Mouse (Mus musculus) embryonic facial prominence, embryonic 11.5 days (tissue): ENCODE measurements around the gene Ttc36. TPM values are rescaled to one million over a fixed set of nuclear protein-coding genes. Genes with fewer than 3 reads are reported as not detected.

Experiments used
- ATAC-seq: fragments of 200-750 bp; cut with Nextera tagmentation; replicated peaks from 2 replicates; pipeline ENCODE4 v1.8.0; 2017; ENCODE audit warnings: low read depth; ENCODE audit not compliant: insufficient number of reproducible peaks, low FRiP score, low TSS enrichment
- DNase-seq: peaks from one replicate; pipeline ENCODE4 v3.0.0-alpha.2; 2015; ENCODE audit warnings: low spot score
- H3K27ac ChIP-seq: fragments of 300-500 bp; sonication (generic); replicated peaks from 2 replicates; pipeline ENCODE4 v1.5.1; 2014; ENCODE audit warnings: mild to moderate bottlenecking, low read depth, low read length, control low read depth
- H3K27me3 ChIP-seq: fragments of 300-500 bp; sonication (generic); 2 replicates; pipeline ENCODE4 v1.6.1; 2014; ENCODE audit warnings: mild to moderate bottlenecking, low read length, moderate library complexity, mixed read lengths; ENCODE audit not compliant: control insufficient read depth, insufficient read depth
- H3K36me3 ChIP-seq: fragments of 300-500 bp; sonication (generic); replicated peaks from 2 replicates; pipeline ENCODE4 v1.6.1; 2014; ENCODE audit warnings: low read depth, mild to moderate bottlenecking, low read length, moderate library complexity, mixed read lengths; ENCODE audit not compliant: control insufficient read depth, insufficient read depth
- H3K4me1 ChIP-seq: fragments of 300-500 bp; sonication (generic); 2 replicates; pipeline ENCODE4 v1.6.1; 2014; ENCODE audit warnings: low read length, mixed read lengths; ENCODE audit not compliant: control insufficient read depth, insufficient read depth
- H3K4me2 ChIP-seq: fragments of 300-500 bp; sonication (generic); 2 replicates; pipeline ENCODE4 v1.6.1; 2014; ENCODE audit warnings: low read depth, mild to moderate bottlenecking, control low read depth, low read length, moderate library complexity
- H3K4me3 ChIP-seq: fragments of 300-500 bp; sonication (generic); 2 replicates; pipeline ENCODE4 v1.5.1; 2014; ENCODE audit warnings: low read depth, low read length, control low read depth
- H3K9ac ChIP-seq: fragments of 300-500 bp; sonication (generic); replicated peaks from 2 replicates; pipeline ENCODE4 v1.6.1; 2014; ENCODE audit warnings: mild to moderate bottlenecking, control low read depth, low read length
- H3K9me3 ChIP-seq: fragments of 300-500 bp; sonication (generic); replicated peaks from 2 replicates; pipeline ENCODE4 v1.6.1; 2016; ENCODE audit warnings: mild to moderate bottlenecking, low read length, inconsistent platforms, mixed read lengths; ENCODE audit not compliant: control insufficient read depth
- WGBS: fragments of 180-500 bp; shearing (Covaris S2); extraction: QIAGEN DNeasy Blood & Tissue Kit; methylation state at CpG from one replicate; pipeline ENCODE4 v1.1.7; 2014; 5-methylcytosine and 5-hydroxymethylcytosine counted together
- polyA plus RNA-seq: library from polyadenylated mRNA; unstranded; fragments of >200 nt; fragmentation: Nextera tagmentation; extraction: Ambion mirVana; gene quantifications from 2 replicates; pipeline ENCODE4 v1.2.1, GENCODE M21; 2014

The Ttc36 gene
- polyA plus RNA-seq, 1 experiment from 2014 or later = not detected

GRCm38 (mm10) chr9:44819920-44820827 is 17.3 kb upstream of the Ttc36 start:
- Histone ChIP-seq H3K9ac (no peak overlapping the region), H3K4me1 (no peaks in the 10 kb centered on the region), H3K4me2 (no peak overlapping the region), H3K36me3 (peaks cover 45% of the 10 kb centered on the region), H3K27ac (no peak overlapping the region), H3K27me3 (no peaks in the 10 kb centered on the region), H3K9me3 (no peaks in the 10 kb centered on the region), H3K4me3 (no peak overlapping the region)
- 91% methylated on average over 15 of the region's 15 CpGs for WGBS
- ATAC-seq (no peak), DNase-seq (no peak)

- no peaks in the 10 kb centered on the region for H3K27me3 ChIP-seq
Observed at GRCm38 (mm10) chr9:44817522-44817921, 14.7 kb upstream of the Ttc36 start.

GRCm38 (mm10) chr9:44814179-44814578 is 11.3 kb upstream of the Ttc36 start:
- H3K4me2 ChIP-seq = no peak overlapping the region
- H3K27ac ChIP-seq = no peak overlapping the region
- H3K9ac ChIP-seq = no peak overlapping the region
- no peaks in the 10 kb centered on the region for H3K27me3 ChIP-seq
- no peak overlapping the region for H3K4me3 ChIP-seq
- 95% methylated on average over 8 of the region's 8 CpGs for WGBS
- no peak for ATAC-seq
- peaks cover 50% of the 10 kb centered on the region for H3K36me3 ChIP-seq
- DNase-seq = no peak
- H3K9me3 ChIP-seq = no peaks in the 10 kb centered on the region
- H3K4me1 ChIP-seq = no peaks in the 10 kb centered on the region

More at GRCm38 (mm10) chr9:44817522-44817921, 14.7 kb upstream of the Ttc36 start:
- H3K36me3 ChIP-seq = peaks cover 55% of the 10 kb centered on the region
- H3K9ac ChIP-seq = no peak overlapping the region
- no peak for DNase-seq
- H3K9me3 ChIP-seq = no peaks in the 10 kb centered on the region
- H3K4me1 ChIP-seq = no peaks in the 10 kb centered on the region
- H3K4me2 ChIP-seq = no peak overlapping the region
- H3K27ac ChIP-seq = no peak overlapping the region
- WGBS = 84% methylated on average over 5 of the region's 5 CpGs
- ATAC-seq = no peak
- no peak overlapping the region for H3K4me3 ChIP-seq

- no peak overlapping the region for H3K4me3 ChIP-seq
- H3K27me3 ChIP-seq = no peaks in the 10 kb centered on the region
- no peak overlapping the region for H3K9ac ChIP-seq
- H3K4me1 ChIP-seq = no peaks in the 10 kb centered on the region
- no peaks in the 10 kb centered on the region for H3K9me3 ChIP-seq
- H3K27ac ChIP-seq = no peak overlapping the region
- no peak for ATAC-seq
- WGBS = 89% methylated on average over 10 of the region's 10 CpGs
- peaks cover 47% of the 10 kb centered on the region for H3K36me3 ChIP-seq
- no peak overlapping the region for H3K4me2 ChIP-seq
- DNase-seq = no peak
Observed at GRCm38 (mm10) chr9:44810316-44810715, 7.4 kb upstream of the Ttc36 start.

GRCm38 (mm10) chr9:44807778-44808177 is 4.9 kb upstream of the Ttc36 start:
- H3K27ac ChIP-seq = no peak overlapping the region
- no peak overlapping the region for H3K4me3 ChIP-seq
- DNase-seq = no peak
- H3K4me1 ChIP-seq = no peaks in the 10 kb centered on the region
- whole genome bisulfite sequencing = 92% methylated on average over 10 of the region's 10 CpGs
- H3K27me3 ChIP-seq = no peaks in the 10 kb centered on the region
- H3K9me3 ChIP-seq = no peaks in the 10 kb centered on the region
- H3K36me3 ChIP-seq = peaks cover 35% of the 10 kb centered on the region
- no peak for ATAC-seq
- H3K9ac ChIP-seq = no peak overlapping the region
- H3K4me2 ChIP-seq = no peak overlapping the region

- 78% methylated on average over 5 of the region's 5 CpGs for WGBS
- H3K36me3 ChIP-seq = peaks cover 35% of the 10 kb centered on the region
- H3K4me2 ChIP-seq = no peak overlapping the region
- H3K4me1 ChIP-seq = no peaks in the 10 kb centered on the region
- ATAC-seq = no peak
- no peak overlapping the region for H3K9ac ChIP-seq
- H3K9me3 ChIP-seq = no peaks in the 10 kb centered on the region
- no peaks in the 10 kb centered on the region for H3K27me3 ChIP-seq
- H3K4me3 ChIP-seq = no peak overlapping the region
- H3K27ac ChIP-seq = no peak overlapping the region
- no peak for DNase-seq
Observed at GRCm38 (mm10) chr9:44807141-44807540, 4.3 kb upstream of the Ttc36 start.

GRCm38 (mm10) chr9:44805536-44805935 is 2.7 kb upstream of the Ttc36 start:
- no peaks in the 10 kb centered on the region for H3K4me1 ChIP-seq
- H3K27ac ChIP-seq = no peak overlapping the region
- no peak overlapping the region for H3K4me2 ChIP-seq
- ATAC-seq (no peak), DNase-seq (no peak)
- H3K9me3 ChIP-seq = no peaks in the 10 kb centered on the region
- no peak overlapping the region for H3K9ac ChIP-seq
- no peaks in the 10 kb centered on the region for H3K27me3 ChIP-seq
- H3K4me3 ChIP-seq = no peak overlapping the region
- 95% methylated on average over 5 of the region's 5 CpGs for WGBS
- peaks cover 35% of the 10 kb centered on the region for H3K36me3 ChIP-seq

DNA sequence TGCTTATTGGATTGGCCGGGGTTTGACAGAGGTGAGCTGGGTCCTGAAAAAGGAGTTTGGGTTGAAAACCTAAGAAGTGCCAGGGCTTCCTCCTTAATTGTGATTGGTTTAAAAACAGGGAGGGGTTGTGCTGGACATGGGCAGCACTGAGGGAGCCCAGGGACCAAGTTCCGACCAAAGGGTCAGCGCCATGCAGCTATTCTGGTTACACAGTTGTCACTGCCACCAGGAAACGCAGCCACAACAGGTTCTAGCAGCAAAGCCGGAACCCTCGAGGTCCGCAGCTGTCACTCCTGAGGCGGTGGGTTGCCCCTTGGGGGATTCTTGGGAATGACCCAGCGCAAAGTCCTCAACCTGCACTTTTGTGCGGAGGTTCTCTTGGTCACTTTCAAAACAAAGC is 1.8 kb upstream of the Ttc36 start:
- ATAC-seq (no peak), DNase-seq (no peak)
- H3K36me3 ChIP-seq = peaks cover 27% of the 10 kb centered on the region
- no peak overlapping the region for H3K9ac ChIP-seq
- no peak overlapping the region for H3K4me3 ChIP-seq
- H3K27me3 ChIP-seq = no peaks in the 10 kb centered on the region
- H3K4me2 ChIP-seq = no peak overlapping the region
- H3K27ac ChIP-seq = no peak overlapping the region
- WGBS = 87% methylated on average over 10 of the region's 10 CpGs
- no peaks in the 10 kb centered on the region for H3K4me1 ChIP-seq
- H3K9me3 ChIP-seq = no peaks in the 10 kb centered on the region
